Mouse (Mus musculus): ENCODE measurements around the gene Yipf1.
"Not testable (repeated sequence)": the region's sequence is repeated elsewhere in the genome, so short reads cannot be mapped to it uniquely, and the experiment has no call there.

The Yipf1 gene

GRCm38 (mm10) chr4:107323113-107323512 is 8.9 kb downstream of the Yipf1 start:
- DNase-seq: no peak

GRCm38 (mm10) chr4:107328530-107328929 is 14.4 kb downstream of the Yipf1 start:
- DNase-seq: no peak

- peak in 1 of 2 experiments; percentile 29 for DNase-seq
These were observed 19.4 kb downstream of the Yipf1 start for GRCm38 (mm10) chr4:107333514-107333913.

- DNase-seq: no peak
These were observed 22.2 kb downstream of the Yipf1 start for GRCm38 (mm10) chr4:107336356-107336755.

GRCm38 (mm10) chr4:107337455-107337854 is 23.3 kb downstream of the Yipf1 start:
- DNase-seq: peak in 1 of 2 experiments; percentile 55

- no peak for DNase-seq
These were observed 27.2 kb downstream of the Yipf1 start for GRCm38 (mm10) chr4:107341354-107341753.

- no peak for DNase-seq
These were observed 30.4 kb downstream of the Yipf1 start for GRCm38 (mm10) chr4:107344612-107345011.

- DNase-seq: no peak
These were observed 33.1 kb downstream of the Yipf1 start for GRCm38 (mm10) chr4:107347221-107347620.

GRCm38 (mm10) chr4:107348529-107349310 is 34.6 kb downstream of the Yipf1 start:
- DNase-seq: no peak

GRCm38 (mm10) chr4:107349311-107350008 is 35.3 kb downstream of the Yipf1 start:
- peak; percentile 49 to 52 for DNase-seq

GRCm38 (mm10) chr4:107351368-107351767 is 37.2 kb downstream of the Yipf1 start:
- DNase-seq: no peak

- peak; percentile 28 to 78 for DNase-seq
These were observed 39.4 kb downstream of the Yipf1 start for GRCm38 (mm10) chr4:107353612-107354011.

GRCm38 (mm10) chr4:107354126-107354525 is 40.0 kb downstream of the Yipf1 start:
- DNase-seq: no peak

GRCm38 (mm10) chr4:107354543-107354942 is 40.4 kb downstream of the Yipf1 start:
- DNase-seq: peak in 1 of 2 experiments; percentile 31

- DNase-seq: not testable (repeated sequence)
These were observed 43.0 kb downstream of the Yipf1 start for GRCm38 (mm10) chr4:107357172-107357571.

- no peak for DNase-seq
These were observed 44.3 kb downstream of the Yipf1 start for GRCm38 (mm10) chr4:107358460-107358859.

- DNase-seq: peak in 1 of 2 experiments; percentile 11
These were observed 46.4 kb downstream of the Yipf1 start for GRCm38 (mm10) chr4:107360457-107361145.

GRCm38 (mm10) chr4:107362755-107363154 is 48.6 kb downstream of the Yipf1 start:
- no peak for DNase-seq

- no peak for DNase-seq
These were observed 49.4 kb downstream of the Yipf1 start for GRCm38 (mm10) chr4:107363573-107363972.

GRCm38 (mm10) chr4:107364190-107364639 is 50.1 kb downstream of the Yipf1 start:
- no peak for DNase-seq

GRCm38 (mm10) chr4:107366408-107366807 is 52.2 kb downstream of the Yipf1 start:
- DNase-seq: peak in 1 of 2 experiments; percentile 22

GRCm38 (mm10) chr4:107367567-107368314 is 53.6 kb downstream of the Yipf1 start, which contains the start of gene Ndc1:
Gene Ndc1, plus strand, starts transcription at chr4:107367784.
- DNase-seq: peak; percentile 83 to 91

All from kidney, postnatal 25 days (tissue).